Mouse (Mus musculus): Measurements from ENCODE around the gene Col9a2. TPM values are rescaled to one million over a fixed set of nuclear protein-coding genes. Genes with fewer than 3 reads are reported as not detected.

Gene Col9a2
- polyA plus RNA-seq, 1 experiment from 2014 or later: 97.9 TPM

- H3K27ac ChIP-seq (replicated peaks): no peak overlapping the region
- H3K4me3 ChIP-seq (replicated peaks): no peak overlapping the region
- no peaks in the 10 kb centered on the region for H3K4me1 ChIP-seq
- 89% methylated on average over 4 of the region's 4 CpGs for WGBS
- no peak overlapping the region for H3K4me2 ChIP-seq (replicated peaks)
- peaks cover 64% of the 10 kb centered on the region for H3K36me3 ChIP-seq
- no peak for ATAC-seq (ENCODE audit: insufficient number of reproducible peaks, low FRiP score, low TSS enrichment, low read depth)
- no peaks in the 10 kb centered on the region for H3K27me3 ChIP-seq
- no peak overlapping the region for H3K9ac ChIP-seq
- H3K9me3 ChIP-seq (replicated peaks): no peaks in the 10 kb centered on the region
These were observed 51.0 kb downstream of the Col9a2 start for GRCm38 (mm10) chr4:121090211-121090610.

- Histone ChIP-seq H3K27me3 (no peaks in the 10 kb centered on the region), H3K4me1 (peaks cover 10% of the 10 kb centered on the region), H3K4me2 (replicated peaks) (peak within 1 kb of the TSS; percentile 67), H3K4me3 (replicated peaks) (peak within 1 kb of the TSS; percentile 79), H3K9ac (peak within 1 kb of the TSS; percentile 60), H3K27ac (replicated peaks) (peak within 1 kb of the TSS; percentile 82), H3K9me3 (replicated peaks) (no peaks in the 10 kb centered on the region), H3K36me3 (peaks cover 26% of the 10 kb centered on the region)
- WGBS: under 1% methylated on average over 39 of the region's 39 CpGs
- peak; percentile 86 for ATAC-seq (ENCODE audit: insufficient number of reproducible peaks, low FRiP score, low TSS enrichment, low read depth)
These were observed 58.6 kb downstream of the Col9a2 start, which contains the start of gene Zmpste24 for GRCm38 (mm10) chr4:121097650-121098378. Zmpste24 (minus strand) TSS chr4:121098241.

GRCm38 (mm10) chr4:121103304-121103703, 64.1 kb downstream of the Col9a2 start:
- H3K27me3 ChIP-seq: no peaks in the 10 kb centered on the region
- H3K27ac ChIP-seq (replicated peaks): no peak overlapping the region
- 83% methylated on average over 4 of the region's 4 CpGs for WGBS
- no peak overlapping the region for H3K9ac ChIP-seq
- no peak overlapping the region for H3K4me3 ChIP-seq (replicated peaks)
- no peak for ATAC-seq (ENCODE audit: insufficient number of reproducible peaks, low FRiP score, low TSS enrichment, low read depth)
- H3K4me1 ChIP-seq: no peaks in the 10 kb centered on the region
- no peaks in the 10 kb centered on the region for H3K36me3 ChIP-seq
- H3K4me2 ChIP-seq (replicated peaks): no peak overlapping the region
- no peaks in the 10 kb centered on the region for H3K9me3 ChIP-seq (replicated peaks)

Other genes with a start within 250 kb of the Col9a2 start
- 88.3 and 99.4 TPM in 2 replicates for gene Nfyc, start 207.8 kb upstream of the Col9a2 start, polyA plus RNA-seq (2015; fragmentation: Nextera tagmentation; extraction: Ambion mirVana)
- 1.6 and 2.4 TPM in 2 replicates for gene Rims3, start 184.6 kb upstream of the Col9a2 start, polyA plus RNA-seq (2015; fragmentation: Nextera tagmentation; extraction: Ambion mirVana)
- 25.9 and 26.4 TPM in 2 replicates for gene Exo5, start 114.4 kb upstream of the Col9a2 start, polyA plus RNA-seq (2015; fragmentation: Nextera tagmentation; extraction: Ambion mirVana)
- gene Zfp69, start 87.7 kb upstream of the Col9a2 start, polyA plus RNA-seq (2015; fragmentation: Nextera tagmentation; extraction: Ambion mirVana): 6.9 and 7.9 TPM in 2 replicates
- 14.9 and 15.7 TPM in 2 replicates for gene Smap2, start 22.1 kb upstream of the Col9a2 start, polyA plus RNA-seq (2015; fragmentation: Nextera tagmentation; extraction: Ambion mirVana)
- 27.6 and 27.8 TPM in 2 replicates for gene Zmpste24, start 58.9 kb downstream of the Col9a2 start, polyA plus RNA-seq (2015; fragmentation: Nextera tagmentation; extraction: Ambion mirVana)
- not detected in 2 replicates for gene Tmco2, start 69.8 kb downstream of the Col9a2 start, polyA plus RNA-seq (2015; fragmentation: Nextera tagmentation; extraction: Ambion mirVana)
- 27.0 and 27.4 TPM in 2 replicates for gene Rlf, start 175.7 kb downstream of the Col9a2 start, polyA plus RNA-seq (2015; fragmentation: Nextera tagmentation; extraction: Ambion mirVana)

All from embryonic facial prominence, embryonic 15.5 days (tissue).